Mouse (Mus musculus) forebrain, embryonic 11.5 days (tissue): Measurements from ENCODE around the gene Rtraf. TPM values are rescaled to one million over a fixed set of nuclear protein-coding genes. Genes with fewer than 3 reads are reported as not detected.

Source experiments
- ATAC-seq: fragments of 200-750 bp; cut with Nextera tagmentation; replicated peaks from 2 replicates; pipeline ENCODE4 v1.8.0; 2017; ENCODE audit warnings: moderate TSS enrichment; ENCODE audit not compliant: low FRiP score
- DNase-seq: peaks from one replicate; pipeline ENCODE4 v3.0.0-alpha.2; 2017; ENCODE audit warnings: low spot score
- H3K27ac ChIP-seq: fragments of 300-500 bp; sonication (generic); 2 replicates; pipeline ENCODE4 v1.5.1; 2014; ENCODE audit warnings: low read depth, low read length
- H3K27me3 ChIP-seq: fragments of 300-500 bp; sonication (generic); 2 replicates; pipeline ENCODE4 v1.6.1; 2014; ENCODE audit warnings: mild to moderate bottlenecking, low read length, mixed read lengths; ENCODE audit not compliant: control insufficient read depth, insufficient read depth
- H3K36me3 ChIP-seq: fragments of 300-500 bp; sonication (generic); 2 replicates; pipeline ENCODE4 v1.6.1; 2014; ENCODE audit warnings: mild to moderate bottlenecking, low read length, moderate library complexity, mixed read lengths; ENCODE audit not compliant: control insufficient read depth, insufficient read depth
- H3K4me1 ChIP-seq: fragments of 300-500 bp; sonication (generic); replicated peaks from 2 replicates; pipeline ENCODE4 v1.6.1; 2014; ENCODE audit warnings: low read length, mixed read lengths; ENCODE audit not compliant: control insufficient read depth, insufficient read depth
- H3K4me2 ChIP-seq: fragments of 300-500 bp; sonication (generic); 2 replicates; pipeline ENCODE4 v1.6.1; 2014; ENCODE audit warnings: low read depth, mild to moderate bottlenecking, low read length, moderate library complexity, mixed read lengths; ENCODE audit not compliant: severe bottlenecking
- H3K4me3 ChIP-seq: fragments of 300-500 bp; sonication (generic); 2 replicates; pipeline ENCODE4 v1.5.1; 2014; ENCODE audit warnings: low read depth, low read length
- H3K9ac ChIP-seq: fragments of 300-500 bp; sonication (generic); 2 replicates; pipeline ENCODE4 v1.6.1; 2014; ENCODE audit warnings: low read length
- H3K9me3 ChIP-seq: fragments of 300-500 bp; sonication (generic); 2 replicates; pipeline ENCODE4 v1.6.1; 2016; ENCODE audit warnings: low read length, mixed read lengths; ENCODE audit not compliant: control insufficient read depth
- WGBS: fragments of 180-500 bp; shearing (Covaris S2); extraction: QIAGEN DNeasy Blood & Tissue Kit; methylation state at CpG from one replicate; pipeline ENCODE4 v1.1.7; 2014; 5-methylcytosine and 5-hydroxymethylcytosine counted together
- polyA plus RNA-seq: library from polyadenylated mRNA; unstranded; fragments of >200 nt; fragmentation: Nextera tagmentation; extraction: Ambion mirVana; gene quantifications from 2 replicates; pipeline ENCODE4 v1.2.1, GENCODE M21; 2014

The Rtraf gene
- polyA plus RNA-seq, 1 experiment from 2014 or later = 274 TPM

- Histone ChIP-seq H3K4me3 (no peak overlapping the region), H3K9me3 (no peaks in the 10 kb centered on the region), H3K9ac (no peak overlapping the region), H3K27ac (no peak overlapping the region), H3K4me1 (no peaks in the 10 kb centered on the region), H3K36me3 (no peaks in the 10 kb centered on the region), H3K27me3 (no peaks in the 10 kb centered on the region), H3K4me2 (no peak overlapping the region)
- no peak for DNase-seq
- WGBS = 45% methylated on average over 10 of the region's 10 CpGs
- ATAC-seq = peak; percentile 61
Observed at GRCm38 (mm10) chr14:19803623-19804022, 20.0 kb downstream of the Rtraf start.

GRCm38 (mm10) chr14:19803222-19803621 is 20.4 kb downstream of the Rtraf start:
- ATAC-seq = 0 out of 2 replicates have a peak, but pooled peaks have one; percentile 12

GRCm38 (mm10) chr14:19801474-19802215 is 22.0 kb downstream of the Rtraf start:
- Histone ChIP-seq H3K4me2 (no peak overlapping the region), H3K9ac (no peak overlapping the region), H3K9me3 (no peaks in the 10 kb centered on the region), H3K36me3 (no peaks in the 10 kb centered on the region), H3K4me1 (no peaks in the 10 kb centered on the region), H3K4me3 (no peak overlapping the region), H3K27ac (no peak overlapping the region), H3K27me3 (no peaks in the 10 kb centered on the region)
- DNase-seq = no peak
- no peak for ATAC-seq
- WGBS = 91% methylated on average over 8 of the region's 8 CpGs

More at GRCm38 (mm10) chr14:19803222-19803621, 20.4 kb downstream of the Rtraf start:
- Histone ChIP-seq H3K4me2 (no peak overlapping the region), H3K27me3 (no peaks in the 10 kb centered on the region), H3K4me3 (no peak overlapping the region), H3K27ac (no peak overlapping the region), H3K9ac (no peak overlapping the region), H3K9me3 (no peaks in the 10 kb centered on the region), H3K4me1 (no peaks in the 10 kb centered on the region), H3K36me3 (no peaks in the 10 kb centered on the region)
- DNase-seq = no peak
- WGBS = 54% methylated on average over 4 of the region's 4 CpGs

GRCm38 (mm10) chr14:19800485-19800884 is 23.1 kb downstream of the Rtraf start:
- H3K4me1 ChIP-seq = no peaks in the 10 kb centered on the region
- whole genome bisulfite sequencing = 58% methylated on average over 2 of the region's 2 CpGs
- DNase-seq (no peak), ATAC-seq (no peak)
- no peak overlapping the region for H3K27ac ChIP-seq
- no peaks in the 10 kb centered on the region for H3K36me3 ChIP-seq
- H3K9ac ChIP-seq = no peak overlapping the region
- no peak overlapping the region for H3K4me3 ChIP-seq
- H3K4me2 ChIP-seq = no peak overlapping the region
- H3K9me3 ChIP-seq = no peaks in the 10 kb centered on the region
- H3K27me3 ChIP-seq = no peaks in the 10 kb centered on the region

- no peaks in the 10 kb centered on the region for H3K4me1 ChIP-seq
- H3K27ac ChIP-seq = no peak overlapping the region
- H3K9me3 ChIP-seq = no peaks in the 10 kb centered on the region
- no peak for DNase-seq
- H3K27me3 ChIP-seq = no peaks in the 10 kb centered on the region
- H3K36me3 ChIP-seq = no peaks in the 10 kb centered on the region; the same call in 1 of the 2 replicates
- H3K4me2 ChIP-seq = no peak overlapping the region
- ATAC-seq = no peak
- no peak overlapping the region for H3K9ac ChIP-seq
- H3K4me3 ChIP-seq = no peak overlapping the region
- 92% methylated on average over 18 of the region's 18 CpGs for WGBS
Observed at GRCm38 (mm10) chr14:19796541-19797304, 26.9 kb downstream of the Rtraf start.

GRCm38 (mm10) chr14:19794881-19795280 is 28.7 kb downstream of the Rtraf start:
- Histone ChIP-seq H3K4me3 (no peak overlapping the region), H3K9me3 (no peaks in the 10 kb centered on the region), H3K27ac (no peak overlapping the region), H3K4me1 (no peaks in the 10 kb centered on the region), H3K36me3 (no peaks in the 10 kb centered on the region; the same call in 1 of the 2 replicates), H3K4me2 (no peak overlapping the region), H3K27me3 (no peaks in the 10 kb centered on the region), H3K9ac (no peak overlapping the region)
- 66% methylated on average over 4 of the region's 4 CpGs for WGBS
- ATAC-seq (no peak), DNase-seq (no peak)

GRCm38 (mm10) chr14:19788443-19788842 is 35.2 kb downstream of the Rtraf start:
- Histone ChIP-seq H3K36me3 (no peaks in the 10 kb centered on the region; the same call in 1 of the 2 replicates), H3K9me3 (no peaks in the 10 kb centered on the region), H3K27me3 (no peaks in the 10 kb centered on the region), H3K9ac (no peak overlapping the region), H3K4me3 (no peak overlapping the region), H3K4me1 (no peaks in the 10 kb centered on the region), H3K27ac (no peak overlapping the region), H3K4me2 (no peak overlapping the region)
- no peak for DNase-seq
- ATAC-seq = no peak
- 68% methylated on average over 1 of the region's 1 CpGs for WGBS

GRCm38 (mm10) chr14:19785797-19786588 is 37.6 kb downstream of the Rtraf start:
- no peaks in the 10 kb centered on the region for H3K9me3 ChIP-seq
- H3K4me3 ChIP-seq = no peak overlapping the region
- 85% methylated on average over 9 of the region's 9 CpGs for WGBS
- no peaks in the 10 kb centered on the region for H3K27me3 ChIP-seq
- no peak overlapping the region for H3K27ac ChIP-seq
- H3K9ac ChIP-seq = no peak overlapping the region
- ATAC-seq = no peak
- H3K36me3 ChIP-seq = no peaks in the 10 kb centered on the region
- no peak overlapping the region for H3K4me2 ChIP-seq
- H3K4me1 ChIP-seq = no peaks in the 10 kb centered on the region
- no peak for DNase-seq
